Mouse (Mus musculus) hindbrain, embryonic 11.5 days (tissue): ENCODE measurements around the gene Ryr3. TPM values are rescaled to one million over a fixed set of nuclear protein-coding genes. Genes with fewer than 3 reads are reported as not detected.
"Not testable (repeated sequence)": the region's sequence is repeated elsewhere in the genome, so short reads cannot be mapped to it uniquely, and the experiment has no call there.

Experiments used
- ATAC-seq: fragments of 200-750 bp; cut with Nextera tagmentation; 2 replicates; pipeline ENCODE4 v1.8.0; 2017; ENCODE audit warnings: mild to moderate bottlenecking, moderate TSS enrichment, moderate library complexity; ENCODE audit not compliant: low FRiP score
- DNase-seq: peaks from one replicate; pipeline ENCODE4 v3.0.0-alpha.2; 2015; ENCODE audit warnings: low spot score
- H3K27ac ChIP-seq: fragments of 300-500 bp; sonication (generic); 2 replicates; pipeline ENCODE4 v1.5.1; 2014; ENCODE audit warnings: mild to moderate bottlenecking, low read depth, low read length
- H3K27me3 ChIP-seq: fragments of 300-500 bp; sonication (generic); 2 replicates; pipeline ENCODE4 v1.6.1; 2014; ENCODE audit warnings: mild to moderate bottlenecking, low read length, moderate library complexity, mixed read lengths; ENCODE audit not compliant: control insufficient read depth, insufficient read depth
- H3K36me3 ChIP-seq: fragments of 300-500 bp; sonication (generic); 2 replicates; pipeline ENCODE4 v1.6.1; 2014; ENCODE audit warnings: mild to moderate bottlenecking, low read length, moderate library complexity, mixed read lengths; ENCODE audit not compliant: control insufficient read depth, insufficient read depth
- H3K4me1 ChIP-seq: fragments of 300-500 bp; sonication (generic); replicated peaks from 2 replicates; pipeline ENCODE4 v1.6.1; 2014; ENCODE audit warnings: low read length, mixed read lengths; ENCODE audit not compliant: control insufficient read depth, insufficient read depth
- H3K4me2 ChIP-seq: fragments of 300-500 bp; sonication (generic); replicated peaks from 2 replicates; pipeline ENCODE4 v1.6.1; 2014; ENCODE audit warnings: mild to moderate bottlenecking, low read depth, low read length
- H3K4me3 ChIP-seq: fragments of 300-500 bp; sonication (generic); 2 replicates; pipeline ENCODE4 v1.5.1; 2014; ENCODE audit warnings: low read depth, low read length
- H3K9ac ChIP-seq: fragments of 300-500 bp; sonication (generic); 2 replicates; pipeline ENCODE4 v1.6.1; 2014; ENCODE audit warnings: low read depth, low read length
- H3K9me3 ChIP-seq: fragments of 300-500 bp; sonication (generic); 2 replicates; pipeline ENCODE4 v1.6.1; 2016; ENCODE audit warnings: low read length; ENCODE audit not compliant: control insufficient read depth
- WGBS: fragments of 180-500 bp; shearing (Covaris S2); extraction: QIAGEN DNeasy Blood & Tissue Kit; methylation state at CpG from one replicate; pipeline ENCODE4 v1.1.7; 2014; 5-methylcytosine and 5-hydroxymethylcytosine counted together
- polyA plus RNA-seq: library from polyadenylated mRNA; unstranded; fragments of >200 nt; fragmentation: Nextera tagmentation; extraction: Ambion mirVana; gene quantifications from 2 replicates; pipeline ENCODE4 v1.2.1, GENCODE M21; 2014

The Ryr3 gene
- polyA plus RNA-seq, 1 experiment from 2014 or later: 1.9 TPM

DNA sequence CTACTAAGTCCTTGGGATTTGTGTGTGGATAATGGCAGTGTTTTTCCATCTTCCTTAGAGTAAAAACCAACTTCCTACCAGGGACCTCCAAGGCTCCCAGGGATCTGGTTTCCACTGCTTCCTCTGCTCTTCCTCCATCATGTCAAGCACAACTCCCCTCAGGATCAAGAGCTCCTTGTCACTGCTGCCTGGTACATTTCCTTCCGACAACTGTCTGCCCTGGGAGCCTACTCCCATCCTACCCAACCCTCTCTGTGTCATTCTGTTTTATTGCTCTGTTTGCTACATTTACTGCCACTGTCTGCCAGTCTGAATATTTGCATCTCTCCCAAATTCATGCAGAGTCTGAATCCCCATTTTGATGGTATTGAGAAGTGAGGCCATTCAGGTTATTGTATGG lies 97.8 kb downstream of the Ryr3 start:
- H3K27me3 ChIP-seq: no peaks in the 10 kb centered on the region
- no peak overlapping the region for H3K9ac ChIP-seq
- H3K36me3 ChIP-seq: no peaks in the 10 kb centered on the region
- 76% methylated on average over 1 of the region's 1 CpGs for WGBS
- no peak overlapping the region for H3K4me2 ChIP-seq
- no peaks in the 10 kb centered on the region for H3K4me1 ChIP-seq
- no peak overlapping the region for H3K4me3 ChIP-seq
- ATAC-seq (no peak), DNase-seq (no peak)
- no peaks in the 10 kb centered on the region for H3K9me3 ChIP-seq
- no peak overlapping the region for H3K27ac ChIP-seq

DNA sequence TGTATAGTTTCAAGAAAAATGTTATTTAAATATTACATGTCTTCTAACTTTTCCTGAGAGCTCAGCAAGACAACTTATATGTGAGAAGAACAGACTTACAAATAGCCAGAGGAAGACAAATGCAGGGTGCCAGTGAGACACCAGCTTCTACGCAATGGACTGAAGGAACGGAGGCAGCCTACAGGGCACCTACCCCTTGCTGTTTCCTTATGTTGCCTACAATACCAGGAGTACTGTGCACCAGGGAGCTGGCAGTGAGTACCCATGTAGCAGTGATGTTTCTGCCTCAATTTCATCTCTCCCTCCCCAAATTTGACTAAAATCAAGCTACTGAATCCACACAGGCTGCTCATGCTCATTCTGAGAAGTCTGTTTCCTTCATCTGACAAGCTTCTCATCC lies 100.1 kb downstream of the Ryr3 start:
- Histone ChIP-seq H3K36me3 (no peaks in the 10 kb centered on the region), H3K4me1 (no peaks in the 10 kb centered on the region), H3K27me3 (no peaks in the 10 kb centered on the region), H3K9ac (no peak overlapping the region), H3K4me2 (no peak overlapping the region), H3K27ac (no peak overlapping the region), H3K9me3 (no peaks in the 10 kb centered on the region), H3K4me3 (no peak overlapping the region)
- 94% methylated on average over 2 of the region's 2 CpGs for WGBS
- ATAC-seq (no peak), DNase-seq (no peak)

DNA sequence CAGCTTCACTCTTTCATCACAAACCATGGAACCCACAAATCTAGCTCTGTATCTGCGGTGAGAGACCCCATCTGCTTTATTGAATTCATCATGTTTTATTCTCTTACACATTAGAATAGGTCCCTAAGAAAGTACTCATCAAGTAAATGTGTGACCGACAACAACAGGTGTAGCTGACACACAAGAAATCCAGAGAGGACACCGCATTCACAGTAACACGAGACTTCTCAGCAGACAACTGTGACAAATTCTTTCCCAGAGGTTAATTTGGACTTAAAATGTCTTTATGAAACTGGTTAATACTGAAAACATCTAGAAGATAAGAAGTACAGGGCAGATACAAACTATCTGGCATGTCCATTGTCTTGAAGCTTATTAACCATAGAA lies 101.0 kb downstream of the Ryr3 start:
- Histone ChIP-seq H3K27me3 (no peaks in the 10 kb centered on the region), H3K9ac (no peak overlapping the region), H3K9me3 (no peaks in the 10 kb centered on the region), H3K4me2 (no peak overlapping the region), H3K4me1 (no peaks in the 10 kb centered on the region), H3K36me3 (no peaks in the 10 kb centered on the region), H3K27ac (no peak overlapping the region), H3K4me3 (no peak overlapping the region)
- no peak for ATAC-seq
- DNase-seq: no peak
- 92% methylated on average over 4 of the region's 4 CpGs for WGBS

DNA sequence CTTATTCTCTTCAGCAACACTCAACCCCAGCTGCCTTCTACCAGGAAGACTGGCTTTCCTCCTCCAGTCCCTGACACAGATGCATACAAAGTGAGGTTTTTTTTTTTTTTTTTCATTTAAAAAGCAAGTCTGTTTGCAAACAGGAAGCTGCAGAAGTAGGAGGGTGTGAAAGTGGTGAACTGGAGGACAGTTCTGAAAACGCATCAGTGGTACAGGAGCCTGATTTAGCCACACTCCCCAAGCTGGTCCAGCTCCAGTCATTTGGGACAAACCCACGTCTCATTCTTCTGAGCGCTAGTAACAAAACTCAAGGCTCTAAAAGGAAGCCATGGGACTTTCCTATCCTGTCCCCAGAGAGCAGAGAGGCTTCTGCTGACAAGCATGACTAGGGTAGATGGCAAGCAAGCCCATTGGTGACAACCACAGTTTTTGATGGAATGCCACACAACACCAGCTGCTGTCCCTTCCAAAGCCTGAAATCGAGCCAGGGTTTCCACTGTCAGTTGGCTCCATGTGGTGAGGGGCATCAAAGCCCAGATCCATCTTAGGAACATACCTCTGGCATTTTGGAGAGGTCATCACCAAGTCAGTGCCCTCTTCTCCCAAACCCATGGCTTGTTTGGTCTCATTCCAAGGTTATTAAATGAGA lies 101.5 kb downstream of the Ryr3 start:
- Histone ChIP-seq H3K36me3 (no peaks in the 10 kb centered on the region), H3K4me3 (no peak overlapping the region), H3K27me3 (no peaks in the 10 kb centered on the region), H3K4me1 (no peaks in the 10 kb centered on the region), H3K9me3 (no peaks in the 10 kb centered on the region), H3K27ac (no peak overlapping the region), H3K9ac (no peak overlapping the region), H3K4me2 (no peak overlapping the region)
- ATAC-seq: no peak
- DNase-seq: no peak
- WGBS: 85% methylated on average over 4 of the region's 4 CpGs

- H3K4me1 ChIP-seq: no peaks in the 10 kb centered on the region
- DNase-seq: no peak
- H3K36me3 ChIP-seq: no peaks in the 10 kb centered on the region
- no peak overlapping the region for H3K4me2 ChIP-seq
- no peak overlapping the region for H3K4me3 ChIP-seq
- no peak for ATAC-seq
- no peaks in the 10 kb centered on the region for H3K27me3 ChIP-seq
- no peak overlapping the region for H3K27ac ChIP-seq
- no peak overlapping the region for H3K9ac ChIP-seq
- H3K9me3 ChIP-seq: no peaks in the 10 kb centered on the region
- 91% methylated on average over 6 of the region's 6 CpGs for WGBS
These were observed 112.3 kb downstream of the Ryr3 start for GRCm38 (mm10) chr2:113104609-113105008.

DNA sequence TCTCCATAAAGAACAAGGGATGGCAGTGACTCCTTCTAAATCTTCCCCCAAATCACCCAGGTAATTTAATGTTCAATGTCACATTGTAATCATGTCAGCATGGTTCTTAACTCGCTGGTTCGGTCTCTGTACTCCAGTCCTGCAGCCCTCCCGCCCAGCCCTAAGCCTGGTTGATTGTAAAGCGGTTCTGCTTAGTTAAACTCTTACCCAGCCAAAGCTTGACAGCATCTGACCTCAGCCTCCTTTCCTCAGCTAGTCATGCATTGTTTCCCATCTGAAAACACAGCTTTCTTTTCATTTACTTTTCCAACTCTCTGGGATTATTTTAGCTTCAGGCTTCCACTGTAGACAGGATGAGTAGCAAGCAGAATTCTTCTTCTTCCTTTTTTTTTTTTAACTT lies 121.7 kb downstream of the Ryr3 start:
- H3K36me3 ChIP-seq: no peaks in the 10 kb centered on the region
- no peak overlapping the region for H3K9ac ChIP-seq
- no peak overlapping the region for H3K4me3 ChIP-seq
- H3K9me3 ChIP-seq: no peaks in the 10 kb centered on the region
- no peaks in the 10 kb centered on the region for H3K4me1 ChIP-seq
- no peaks in the 10 kb centered on the region for H3K27me3 ChIP-seq
- H3K27ac ChIP-seq: no peak overlapping the region
- H3K4me2 ChIP-seq: no peak overlapping the region
- WGBS: 64% methylated on average over 4 of the region's 4 CpGs
- DNase-seq: no peak
- no peak for ATAC-seq

- ATAC-seq (no peak), DNase-seq (no peak)
- Histone ChIP-seq H3K4me1 (no peaks in the 10 kb centered on the region), H3K36me3 (no peaks in the 10 kb centered on the region), H3K27ac (no peak overlapping the region), H3K4me2 (no peak overlapping the region), H3K9me3 (no peaks in the 10 kb centered on the region), H3K9ac (no peak overlapping the region), H3K27me3 (no peaks in the 10 kb centered on the region), H3K4me3 (no peak overlapping the region)
- 91% methylated on average over 6 of the region's 6 CpGs for WGBS
These were observed 122.8 kb downstream of the Ryr3 start for GRCm38 (mm10) chr2:113094088-113094487.

- no peak overlapping the region for H3K27ac ChIP-seq
- H3K9ac ChIP-seq: no peak overlapping the region
- no peaks in the 10 kb centered on the region for H3K27me3 ChIP-seq
- H3K9me3 ChIP-seq: no peaks in the 10 kb centered on the region
- H3K4me2 ChIP-seq: no peak overlapping the region
- H3K36me3 ChIP-seq: no peaks in the 10 kb centered on the region
- 95% methylated on average over 1 of the region's 1 CpGs for WGBS
- H3K4me3 ChIP-seq: no peak overlapping the region
- DNase-seq (no peak), ATAC-seq (no peak)
- no peaks in the 10 kb centered on the region for H3K4me1 ChIP-seq
These were observed 124.1 kb downstream of the Ryr3 start for GRCm38 (mm10) chr2:113092756-113093155.

DNA sequence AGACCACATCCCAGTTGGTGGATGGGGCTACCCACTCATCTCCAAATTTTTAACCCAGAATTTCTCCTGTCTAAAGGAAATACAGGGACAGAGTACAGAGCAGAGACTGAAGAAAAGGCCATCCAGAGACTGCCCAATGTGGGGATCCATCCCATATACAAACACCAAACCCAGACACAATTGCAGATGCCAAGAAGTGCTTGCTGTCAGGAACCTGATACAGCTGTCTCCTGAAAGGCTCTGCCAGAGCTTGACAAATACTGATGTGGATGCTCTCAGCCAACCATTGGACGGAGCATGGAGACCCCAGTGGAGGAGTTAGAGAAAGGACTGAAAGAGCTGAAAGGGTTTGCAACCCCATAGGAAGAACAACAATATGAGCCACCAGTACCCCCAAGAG lies 125.6 kb downstream of the Ryr3 start:
- H3K9ac ChIP-seq, H3K4me2 ChIP-seq, H3K27ac ChIP-seq, ATAC-seq, H3K9me3 ChIP-seq, H3K4me1 ChIP-seq, H3K4me3 ChIP-seq, H3K27me3 ChIP-seq, DNase-seq, H3K36me3 ChIP-seq: not testable (repeated sequence)
- WGBS: 84% methylated on average over 1 of the region's 1 CpGs
